Mouse (Mus musculus) retina, embryonic 14.5 days (tissue): ENCODE measurements around the gene Alkbh3.
A peak's percentile ranks its signal among the peaks of the same experiment; 100 is the strongest.

Experiments used
- DNase-seq: peaks from one replicate; pipeline ENCODE4 v3.0.0-alpha.2; 2015; ENCODE audit warnings: low spot score

The Alkbh3 gene

GRCm38 (mm10) chr2:93954781-93955578 is 55.6 kb downstream of the Alkbh3 start:
- peak; percentile 52 for DNase-seq

GRCm38 (mm10) chr2:93953726-93954125 is 56.9 kb downstream of the Alkbh3 start:
- DNase-seq = no peak

- DNase-seq = no peak
These were observed 63.6 kb downstream of the Alkbh3 start for GRCm38 (mm10) chr2:93946976-93947375.

DNA sequence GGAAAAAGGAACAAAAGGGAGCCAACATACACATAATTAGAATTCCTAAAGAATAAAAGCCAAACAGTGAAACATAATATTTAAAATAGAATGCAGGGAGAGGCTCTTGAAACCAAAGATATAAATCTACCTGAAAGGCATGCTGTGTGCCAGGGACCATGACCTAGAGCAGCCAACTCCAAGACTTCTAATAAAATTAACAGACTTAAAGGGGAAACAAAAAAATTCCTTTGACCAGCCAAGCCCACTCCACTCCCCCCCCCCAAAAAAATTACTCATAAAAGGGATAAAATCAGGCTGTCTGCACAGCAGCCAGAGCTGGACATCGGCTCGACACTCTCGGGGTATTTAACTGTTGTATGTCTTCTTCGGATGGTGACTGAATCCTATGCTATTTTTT is 65.8 kb downstream of the Alkbh3 start:
- no peak for DNase-seq

DNA sequence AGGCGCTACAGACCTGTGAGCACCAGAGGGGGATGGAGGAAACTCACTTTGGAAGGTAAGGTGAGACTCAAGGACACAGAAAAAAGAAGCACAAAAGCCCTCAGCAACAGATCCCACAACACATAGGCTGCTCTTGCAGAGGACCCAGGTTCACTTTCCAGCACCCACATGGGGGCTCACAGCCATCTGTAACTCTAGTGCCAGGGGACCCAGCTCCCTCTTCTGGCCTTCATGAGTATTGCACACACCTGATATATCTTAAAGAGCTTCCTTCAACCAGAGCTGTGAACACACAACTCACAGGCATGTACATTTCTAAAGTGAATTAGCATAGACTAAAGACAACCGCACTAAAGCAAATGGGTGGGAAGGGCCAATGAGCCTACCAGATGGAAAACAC is 66.5 kb downstream of the Alkbh3 start:
- no peak for DNase-seq

DNA sequence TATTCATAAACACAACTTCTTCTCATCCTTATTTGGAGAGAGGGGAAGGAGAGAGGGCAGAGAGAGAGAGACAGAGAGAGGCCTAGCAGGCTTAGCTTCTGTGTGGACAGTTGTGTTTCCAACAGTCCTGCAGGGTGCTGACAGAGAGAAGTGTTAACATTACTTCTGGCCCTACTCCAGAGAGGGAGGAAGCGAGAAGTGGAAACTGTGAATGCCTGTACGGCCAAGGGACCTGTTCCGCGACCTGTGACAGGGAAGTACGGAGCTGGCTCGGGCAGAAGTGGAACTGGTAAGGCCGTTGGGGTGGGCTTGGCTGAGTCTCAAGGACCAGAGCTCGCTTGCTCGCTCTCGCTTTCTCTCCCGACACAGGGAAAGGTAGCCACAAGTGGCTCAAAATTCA is 68.9 kb downstream of the Alkbh3 start:
- DNase-seq = no peak

GRCm38 (mm10) chr2:93938534-93938933 is 72.1 kb downstream of the Alkbh3 start:
- no peak for DNase-seq
